Mouse (Mus musculus) kidney, embryonic 15.5 days (tissue): Measurements from ENCODE around the gene Smpd4. TPM values are rescaled to one million over a fixed set of nuclear protein-coding genes. Genes with fewer than 3 reads are reported as not detected.
A peak's percentile ranks its signal among the peaks of the same experiment; 100 is the strongest.
"Not testable (repeated sequence)": the region's sequence is repeated elsewhere in the genome, so short reads cannot be mapped to it uniquely, and the experiment has no call there.

ENCODE experiments used
- ATAC-seq: fragments of 200-750 bp; cut with Nextera tagmentation; replicated peaks from 2 replicates; pipeline ENCODE4 v1.8.0; 2017; ENCODE audit warnings: moderate TSS enrichment; ENCODE audit not compliant: low FRiP score
- H3K27ac ChIP-seq: fragments of 300-500 bp; sonication (generic); 2 replicates; pipeline ENCODE4 v1.5.1; 2015; ENCODE audit warnings: mild to moderate bottlenecking, inconsistent platforms
- H3K27me3 ChIP-seq: fragments of 300-500 bp; sonication (generic); 2 replicates; pipeline ENCODE4 v1.6.1; 2015; ENCODE audit warnings: inconsistent platforms
- H3K36me3 ChIP-seq: fragments of 300-500 bp; sonication (generic); 2 replicates; pipeline ENCODE4 v1.6.1; 2015; ENCODE audit warnings: inconsistent platforms
- H3K4me1 ChIP-seq: fragments of 300-500 bp; sonication (generic); 2 replicates; pipeline ENCODE4 v1.6.1; 2015; ENCODE audit warnings: inconsistent platforms
- H3K4me2 ChIP-seq: fragments of 300-500 bp; sonication (generic); 2 replicates; pipeline ENCODE4 v1.6.1; 2015; ENCODE audit warnings: moderate library complexity, mild to moderate bottlenecking, inconsistent platforms
- H3K4me3 ChIP-seq: fragments of 300-500 bp; sonication (generic); replicated peaks from 2 replicates; pipeline ENCODE4 v1.5.1; 2015; ENCODE audit warnings: mild to moderate bottlenecking, inconsistent platforms
- H3K9ac ChIP-seq: fragments of 300-500 bp; sonication (generic); 2 replicates; pipeline ENCODE4 v1.6.1; 2015; ENCODE audit warnings: mild to moderate bottlenecking, inconsistent platforms
- H3K9me3 ChIP-seq: fragments of 300-500 bp; sonication (generic); replicated peaks from 2 replicates; pipeline ENCODE4 v1.6.1; 2016; ENCODE audit warnings: inconsistent platforms
- WGBS: fragments of 180-500 bp; shearing (Covaris S2); methylation state at CpG from one replicate; pipeline ENCODE4 v1.1.7; 2015; ENCODE audit warnings: mixed read lengths; 5-methylcytosine and 5-hydroxymethylcytosine counted together
- polyA plus RNA-seq: library from polyadenylated mRNA; unstranded; fragments of >200 nt; fragmentation: Nextera tagmentation; extraction: Ambion mirVana; gene quantifications from 2 replicates; pipeline ENCODE4 v1.2.1, GENCODE M21; 2015

The Smpd4 gene
- polyA plus RNA-seq = 38.8 and 42.6 TPM in 2 replicates

- Histone ChIP-seq H3K36me3 (peaks cover 31% of the 10 kb centered on the region), H3K4me1 (peaks cover 15% of the 10 kb centered on the region), H3K27me3 (no peaks in the 10 kb centered on the region), H3K4me3 (peak within 1 kb of the TSS; percentile 80), H3K4me2 (peak within 1 kb of the TSS; percentile 82), H3K9me3 (no peaks in the 10 kb centered on the region), H3K9ac (peak within 1 kb of the TSS; percentile 92), H3K27ac (peak within 1 kb of the TSS; percentile 54; the same call in 1 of the 2 replicates)
- ATAC-seq = peak; percentile 77
- 2% methylated on average over 60 of the region's 60 CpGs for WGBS
Observed at GRCm38 (mm10) chr16:17619198-17620105, at the start of gene Smpd4. Gene Smpd4, plus strand, starts transcription at chr16:17619354.

- H3K27me3 ChIP-seq = peaks cover 46% of the 10 kb centered on the region
- peaks cover 14% of the 10 kb centered on the region for H3K4me1 ChIP-seq
- H3K27ac ChIP-seq = 0 out of 2 replicates have a peak overlapping the region, but pooled peaks have one; percentile 41
- 14% methylated on average over 45 of the region's 45 CpGs for WGBS
- no peaks in the 10 kb centered on the region for H3K36me3 ChIP-seq
- no peaks in the 10 kb centered on the region for H3K9me3 ChIP-seq
- peak overlapping the region; percentile 58 for H3K4me3 ChIP-seq
- peak; percentile 66 for ATAC-seq
- H3K9ac ChIP-seq = peak overlapping the region; percentile 49
- H3K4me2 ChIP-seq = peak overlapping the region; percentile 94
Observed at GRCm38 (mm10) chr16:17575870-17576824, 43.0 kb upstream of the Smpd4 start.

GRCm38 (mm10) chr16:17576825-17577215 is 42.3 kb upstream of the Smpd4 start:
- Histone ChIP-seq H3K27ac (no peak overlapping the region), H3K27me3 (peaks cover 46% of the 10 kb centered on the region), H3K4me2 (peak overlapping the region; percentile 94), H3K36me3 (no peaks in the 10 kb centered on the region), H3K4me1 (peaks cover 14% of the 10 kb centered on the region), H3K4me3 (peak overlapping the region; percentile 58), H3K9ac (peak overlapping the region; percentile 49), H3K9me3 (no peaks in the 10 kb centered on the region)
- ATAC-seq = no peak
- 14% methylated on average over 8 of the region's 8 CpGs for WGBS

- no peak for ATAC-seq
- WGBS = 14% methylated on average over 8 of the region's 8 CpGs
- no peak within 1 kb of the TSS for H3K4me2 ChIP-seq
Observed at GRCm38 (mm10) chr16:17583064-17583463, 36.1 kb upstream of the Smpd4 start, which contains the start of gene Slc7a4. Gene Slc7a4, minus strand, starts transcription at chr16:17583214.

GRCm38 (mm10) chr16:17584555-17584954 is 34.6 kb upstream of the Smpd4 start:
- no peak for ATAC-seq
- no peak overlapping the region for H3K9ac ChIP-seq
- no peaks in the 10 kb centered on the region for H3K27me3 ChIP-seq
- H3K4me1 ChIP-seq = no peaks in the 10 kb centered on the region
- H3K4me3 ChIP-seq = no peak overlapping the region
- H3K36me3 ChIP-seq = no peaks in the 10 kb centered on the region
- 0 out of 2 replicates have a peak, but pooled peaks cover 4% of the 10 kb centered on the region for H3K9me3 ChIP-seq
- H3K27ac ChIP-seq = no peak overlapping the region
- no peak overlapping the region for H3K4me2 ChIP-seq
- WGBS = 77% methylated on average over 7 of the region's 7 CpGs

More at GRCm38 (mm10) chr16:17583064-17583463, 36.1 kb upstream of the Smpd4 start, which contains the start of gene Slc7a4:
- Histone ChIP-seq H3K9ac (no peak within 1 kb of the TSS), H3K4me3 (no peak within 1 kb of the TSS), H3K27ac (no peak within 1 kb of the TSS), H3K27me3 (peaks cover 3% of the 10 kb centered on the region), H3K4me1 (no peaks in the 10 kb centered on the region), H3K9me3 (no peaks in the 10 kb centered on the region), H3K36me3 (no peaks in the 10 kb centered on the region)

- H3K4me1 ChIP-seq = no peaks in the 10 kb centered on the region
- 0 out of 2 replicates have a peak, but pooled peaks cover 4% of the 10 kb centered on the region for H3K9me3 ChIP-seq
- H3K27me3 ChIP-seq = no peaks in the 10 kb centered on the region
- no peak overlapping the region for H3K4me3 ChIP-seq
- no peak overlapping the region for H3K4me2 ChIP-seq
- H3K27ac ChIP-seq = no peak overlapping the region
- peak; percentile 40; the same call in 1 of the 2 replicates for ATAC-seq
- 4% methylated on average over 2 of the region's 2 CpGs for WGBS
- no peaks in the 10 kb centered on the region for H3K36me3 ChIP-seq
- H3K9ac ChIP-seq = no peak overlapping the region
Observed at GRCm38 (mm10) chr16:17590731-17591130, 28.4 kb upstream of the Smpd4 start.

GRCm38 (mm10) chr16:17600944-17601562 is 18.1 kb upstream of the Smpd4 start:
- Histone ChIP-seq H3K4me2 (no peak overlapping the region), H3K9ac (no peak overlapping the region), H3K4me3 (no peak overlapping the region), H3K4me1 (no peaks in the 10 kb centered on the region), H3K36me3 (no peaks in the 10 kb centered on the region), H3K27ac (no peak overlapping the region), H3K9me3 (no peaks in the 10 kb centered on the region), H3K27me3 (0 out of 2 replicates have a peak, but pooled peaks cover 6% of the 10 kb centered on the region)
- ATAC-seq = no peak
- WGBS = 60% methylated on average over 3 of the region's 3 CpGs

- Histone ChIP-seq H3K4me1 (no peaks in the 10 kb centered on the region), H3K27me3 (0 out of 2 replicates have a peak, but pooled peaks cover 6% of the 10 kb centered on the region), H3K36me3 (no peaks in the 10 kb centered on the region), H3K9me3 (0 out of 2 replicates have a peak, but pooled peaks cover 4% of the 10 kb centered on the region), H3K9ac (no peak overlapping the region), H3K27ac (no peak overlapping the region), H3K4me2 (no peak overlapping the region), H3K4me3 (no peak overlapping the region)
- ATAC-seq = no peak
- WGBS = 78% methylated on average over 4 of the region's 4 CpGs
Observed at GRCm38 (mm10) chr16:17604941-17605340, 14.2 kb upstream of the Smpd4 start.

- no peak overlapping the region for H3K4me2 ChIP-seq
- ATAC-seq = no peak
- no peak overlapping the region for H3K4me3 ChIP-seq
- H3K9me3 ChIP-seq = 0 out of 2 replicates have a peak, but pooled peaks cover 4% of the 10 kb centered on the region
- no peaks in the 10 kb centered on the region for H3K36me3 ChIP-seq
- no peak overlapping the region for H3K27ac ChIP-seq
- H3K4me1 ChIP-seq = no peaks in the 10 kb centered on the region
- WGBS = 77% methylated on average over 5 of the region's 5 CpGs
- H3K9ac ChIP-seq = no peak overlapping the region
- 0 out of 2 replicates have a peak, but pooled peaks cover 6% of the 10 kb centered on the region for H3K27me3 ChIP-seq
Observed at GRCm38 (mm10) chr16:17605684-17606083, 13.5 kb upstream of the Smpd4 start.

- H3K27me3 ChIP-seq = no peaks in the 10 kb centered on the region
- ATAC-seq = no peak
- no peak overlapping the region for H3K27ac ChIP-seq
- no peaks in the 10 kb centered on the region for H3K36me3 ChIP-seq
- no peaks in the 10 kb centered on the region for H3K4me1 ChIP-seq
- no peak overlapping the region for H3K9ac ChIP-seq
- no peak overlapping the region for H3K4me3 ChIP-seq
- H3K4me2 ChIP-seq = no peak overlapping the region
- H3K9me3 ChIP-seq = 0 out of 2 replicates have a peak, but pooled peaks cover 4% of the 10 kb centered on the region
- 73% methylated on average over 4 of the region's 4 CpGs for WGBS
Observed at GRCm38 (mm10) chr16:17611383-17611782, 7.8 kb upstream of the Smpd4 start.

GRCm38 (mm10) chr16:17614740-17615139 is 4.4 kb upstream of the Smpd4 start:
- H3K27me3 ChIP-seq, H3K4me1 ChIP-seq, H3K27ac ChIP-seq, H3K36me3 ChIP-seq, H3K4me2 ChIP-seq, H3K9ac ChIP-seq, H3K9me3 ChIP-seq, H3K4me3 ChIP-seq, ATAC-seq: not testable (repeated sequence)
- 96% methylated on average over 6 of the region's 6 CpGs for WGBS
